In genomic region chr9:45607337-45607736, GRCm38 (mm10) we compare ENCODE assay signal across 9 mouse cellular contexts.
DNase-seq lines count a peak whose midpoint lies in the region; ATAC-seq and TF ChIP-seq lines count a peak whose summit lies in the region.
"Had no signal": no experiment of that assay in that cellular context is flagged by ENCODE, and none has a peak within 500 bp of the region (broad histone marks: within the 10 kb centered on the region; RNA-seq: fewer than 3 reads in every experiment).

No protein-coding gene starts in this region.

- no peak for ATAC-seq in hindbrain, embryonic 15.5 days (ENCODE audit: low FRiP score, low read depth)
- no peak for ATAC-seq in midbrain, embryonic 16.5 days
- no peak for ATAC-seq in forebrain, postnatal 0 days
- ATAC-seq in intestine, postnatal 0 days, result no peak

- H3K36me3 ChIP-seq in hindbrain, embryonic 15.5 days, result no peaks in the 10 kb centered on the region
- H3K36me3 ChIP-seq in hindbrain, embryonic 10.5 days, result no peaks in the 10 kb centered on the region
- no peaks in the 10 kb centered on the region for H3K36me3 ChIP-seq in midbrain, embryonic 16.5 days (ENCODE audit: control insufficient read depth, insufficient read depth, low read length)
- no peaks in the 10 kb centered on the region for H3K36me3 ChIP-seq in midbrain, embryonic 10.5 days
- no peaks in the 10 kb centered on the region for H3K36me3 ChIP-seq in forebrain, postnatal 0 days (ENCODE audit: insufficient read depth)
- no peaks in the 10 kb centered on the region for H3K36me3 ChIP-seq in intestine, postnatal 0 days (ENCODE audit: control insufficient read depth, insufficient read depth)
- H3K36me3 ChIP-seq: limb, embryonic 12.5 days had no signal

- TF ChIP-seq CTCF in forebrain, postnatal 0 days (IDR thresholded peaks at IDR 0.05; ENCODE audit: low read depth), result no peak
- no peak for TF ChIP-seq CTCF in intestine, postnatal 0 days (IDR thresholded peaks at IDR 0.05; ENCODE audit: low read depth)

- H3K9me3 ChIP-seq in hindbrain, embryonic 15.5 days, result no peaks in the 10 kb centered on the region
- H3K9me3 ChIP-seq in hindbrain, embryonic 10.5 days, result no peaks in the 10 kb centered on the region
- H3K9me3 ChIP-seq in midbrain, embryonic 16.5 days (replicated peaks; ENCODE audit: control insufficient read depth, low read length, poor library complexity, severe bottlenecking), result no peaks in the 10 kb centered on the region
- no peaks in the 10 kb centered on the region for H3K9me3 ChIP-seq in midbrain, embryonic 10.5 days (replicated peaks)
- no peaks in the 10 kb centered on the region for H3K9me3 ChIP-seq in forebrain, postnatal 0 days (ENCODE audit: low read length)
- no peaks in the 10 kb centered on the region for H3K9me3 ChIP-seq in intestine, postnatal 0 days (ENCODE audit: control insufficient read depth)
- H3K9me3 ChIP-seq: limb, embryonic 12.5 days had no signal

- peak overlapping the region; percentile 76 for H3K27ac ChIP-seq in hindbrain, embryonic 15.5 days (replicated peaks)
- H3K27ac ChIP-seq in hindbrain, embryonic 10.5 days, result no peak overlapping the region
- peak overlapping the region; percentile 75 for H3K27ac ChIP-seq in midbrain, embryonic 16.5 days (ENCODE audit: low read length)
- H3K27ac ChIP-seq in midbrain, embryonic 10.5 days (replicated peaks), result no peak overlapping the region
- peak overlapping the region; percentile 86 for H3K27ac ChIP-seq in forebrain, postnatal 0 days (ENCODE audit: low read depth, low read length)
- no peak overlapping the region for H3K27ac ChIP-seq in intestine, postnatal 0 days (ENCODE audit: low read depth, low read length)
- H3K27ac ChIP-seq: limb, embryonic 12.5 days had no signal

- no peak overlapping the region for H3K9ac ChIP-seq in hindbrain, embryonic 15.5 days
- no peak overlapping the region for H3K9ac ChIP-seq in midbrain, embryonic 16.5 days (ENCODE audit: low read depth, low read length)
- H3K9ac ChIP-seq in forebrain, postnatal 0 days, result no peak overlapping the region
- H3K9ac ChIP-seq in intestine, postnatal 0 days (ENCODE audit: low read depth, low read length), result no peak overlapping the region
- H3K9ac ChIP-seq: limb, embryonic 12.5 days had no signal

- H3K4me2 ChIP-seq in hindbrain, embryonic 15.5 days, result no peak overlapping the region
- H3K4me2 ChIP-seq in midbrain, embryonic 16.5 days (ENCODE audit: low read length), result no peak overlapping the region
- no peak overlapping the region for H3K4me2 ChIP-seq in forebrain, postnatal 0 days (ENCODE audit: low read depth)
- H3K4me2 ChIP-seq in intestine, postnatal 0 days (replicated peaks; ENCODE audit: low read depth), result no peak overlapping the region
- H3K4me2 ChIP-seq: limb, embryonic 12.5 days had no signal

- H3K27me3 ChIP-seq in hindbrain, embryonic 15.5 days, result no peaks in the 10 kb centered on the region
- H3K27me3 ChIP-seq in hindbrain, embryonic 10.5 days (ENCODE audit: insufficient read depth, poor library complexity, severe bottlenecking), result no peaks in the 10 kb centered on the region
- no peaks in the 10 kb centered on the region for H3K27me3 ChIP-seq in midbrain, embryonic 16.5 days (ENCODE audit: control insufficient read depth, insufficient read depth, low read depth, low read length)
- peaks cover 3% of the 10 kb centered on the region; the same call in 1 of the 2 replicates for H3K27me3 ChIP-seq in midbrain, embryonic 10.5 days (ENCODE audit: low read depth, poor library complexity, severe bottlenecking)
- no peaks in the 10 kb centered on the region for H3K27me3 ChIP-seq in forebrain, postnatal 0 days (ENCODE audit: insufficient read depth, low read length)
- H3K27me3 ChIP-seq in intestine, postnatal 0 days (replicated peaks; ENCODE audit: control insufficient read depth, insufficient read depth, low read length), result no peaks in the 10 kb centered on the region

- H3K4me1 ChIP-seq in hindbrain, embryonic 15.5 days (replicated peaks), result peaks cover 38% of the 10 kb centered on the region
- peaks cover 19% of the 10 kb centered on the region for H3K4me1 ChIP-seq in hindbrain, embryonic 10.5 days (replicated peaks)
- H3K4me1 ChIP-seq in midbrain, embryonic 16.5 days (ENCODE audit: control insufficient read depth, insufficient read depth, low read length), result peaks cover 21% of the 10 kb centered on the region
- peaks cover 20% of the 10 kb centered on the region for H3K4me1 ChIP-seq in midbrain, embryonic 10.5 days
- peaks cover 26% of the 10 kb centered on the region for H3K4me1 ChIP-seq in forebrain, postnatal 0 days (ENCODE audit: insufficient read depth)
- no peaks in the 10 kb centered on the region for H3K4me1 ChIP-seq in intestine, postnatal 0 days (replicated peaks; ENCODE audit: control insufficient read depth, insufficient read depth, low read length)

- no peak for DNase-seq in hindbrain, embryonic 10.5 days (ENCODE audit: low spot score)
- DNase-seq in midbrain, embryonic 10.5 days (ENCODE audit: low spot score), result no peak
- no peak for DNase-seq in forebrain, postnatal 0 days
- no peak for DNase-seq in frontal cortex, postnatal 10 days (ENCODE audit: low spot score in 2 of 2)
- DNase-seq in layer of hippocampus, postnatal 36 days, result no peak

- no peak overlapping the region for H3K4me3 ChIP-seq in hindbrain, embryonic 15.5 days
- no peak overlapping the region for H3K4me3 ChIP-seq in hindbrain, embryonic 10.5 days
- no peak overlapping the region for H3K4me3 ChIP-seq in midbrain, embryonic 16.5 days (ENCODE audit: low read depth, low read length)
- no peak overlapping the region for H3K4me3 ChIP-seq in midbrain, embryonic 10.5 days
- H3K4me3 ChIP-seq in forebrain, postnatal 0 days (ENCODE audit: low read depth, low read length), result no peak overlapping the region
- no peak overlapping the region for H3K4me3 ChIP-seq in intestine, postnatal 0 days (ENCODE audit: low read depth, low read length)
- H3K4me3 ChIP-seq: limb, embryonic 12.5 days had no signal

Comparison
In these comparisons a context has a peak if more than half of its experiments do, and no peak if none do; other contexts are left out.
1. H3K27ac ChIP-seq: peak in hindbrain, embryonic 15.5 days (single experiment), midbrain, embryonic 16.5 days (single experiment) and forebrain, postnatal 0 days (single experiment); none in hindbrain, embryonic 10.5 days (single experiment), midbrain, embryonic 10.5 days (single experiment) and intestine, postnatal 0 days (single experiment).